Mouse (Mus musculus): Measurements from ENCODE around the gene Naa50.

Gene Naa50

DNA sequence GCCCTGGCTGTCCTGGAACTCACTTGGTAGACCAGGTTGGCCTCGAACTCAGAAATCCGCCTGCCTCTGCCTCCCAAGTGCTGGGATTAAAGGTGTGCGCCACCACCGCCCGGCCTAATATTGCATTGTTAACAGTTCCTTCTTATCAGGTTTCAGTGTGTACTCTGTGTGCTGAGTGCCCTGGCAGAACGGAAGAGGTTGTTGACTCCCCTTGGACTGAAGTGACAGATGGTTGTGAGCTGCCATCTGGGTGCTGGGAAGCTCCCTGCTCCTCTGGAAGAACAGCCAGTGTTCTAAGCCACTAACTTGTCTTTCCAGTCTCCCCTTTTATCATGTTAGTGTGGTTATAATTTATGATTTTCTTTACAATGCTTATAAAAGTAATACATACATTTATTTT, 64.7 kb downstream of the Naa50 start:
- DNase-seq = no peak

DNA sequence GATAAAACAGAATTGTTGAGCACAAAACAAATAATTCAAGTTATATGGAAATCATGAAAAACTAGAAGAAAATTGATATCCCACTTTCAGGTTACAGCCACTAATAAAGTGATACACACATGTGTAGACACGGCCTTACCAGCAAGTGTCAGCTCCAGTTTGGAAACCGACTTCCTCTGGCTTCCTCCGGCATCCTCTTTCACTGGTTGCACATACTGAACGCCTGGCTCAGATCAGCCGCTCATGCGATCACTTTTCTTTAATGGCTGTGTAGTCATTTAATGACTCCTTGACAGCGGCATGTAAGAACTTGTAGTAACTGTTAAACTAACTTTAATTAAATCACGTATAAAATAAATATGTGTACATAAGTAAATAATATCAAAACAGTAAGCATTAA, 66.3 kb downstream of the Naa50 start:
- no peak for DNase-seq

DNA sequence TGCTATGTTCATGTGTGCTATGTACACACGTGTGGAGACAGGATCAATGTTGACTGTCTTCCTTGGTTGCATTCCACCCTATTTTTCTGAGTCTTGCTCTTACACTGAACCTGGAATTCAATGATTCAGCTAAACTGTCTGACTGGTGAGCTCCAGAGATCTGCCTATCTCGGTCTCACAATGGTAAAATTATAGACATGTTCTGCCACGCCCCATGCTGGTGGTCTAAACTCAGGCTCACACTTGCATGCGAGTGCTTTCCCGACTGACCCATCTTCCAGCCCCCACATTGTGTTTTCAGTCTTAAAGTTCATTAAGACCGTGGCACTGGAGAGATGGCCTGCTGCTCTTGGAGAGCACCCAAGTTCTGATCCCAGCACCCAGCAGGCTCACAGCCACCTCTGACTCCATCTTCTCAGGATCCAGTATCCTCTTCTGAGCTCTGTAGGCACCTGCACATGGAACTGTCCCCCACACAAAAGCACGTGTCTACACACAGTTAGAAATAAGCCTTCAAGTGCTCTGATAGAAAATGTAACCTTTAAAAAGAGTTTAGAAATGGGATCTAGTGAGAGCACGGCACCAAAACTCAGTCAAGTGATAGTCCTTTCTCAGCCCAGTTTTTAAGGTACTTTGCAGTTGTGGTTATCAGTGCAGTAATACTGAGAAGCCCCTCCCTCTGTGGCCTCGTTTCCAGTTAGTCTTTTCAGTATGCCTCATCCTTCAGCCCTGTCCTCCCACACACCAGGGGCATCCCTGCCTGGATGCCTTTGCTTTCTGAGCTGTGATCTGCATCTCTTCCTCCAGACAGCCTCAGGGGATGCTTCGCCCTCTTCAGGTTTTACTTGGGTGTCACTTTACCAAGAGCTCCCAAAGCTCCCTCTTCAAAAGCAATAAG, 70.8 kb downstream of the Naa50 start:
- DNase-seq = no peak

DNA sequence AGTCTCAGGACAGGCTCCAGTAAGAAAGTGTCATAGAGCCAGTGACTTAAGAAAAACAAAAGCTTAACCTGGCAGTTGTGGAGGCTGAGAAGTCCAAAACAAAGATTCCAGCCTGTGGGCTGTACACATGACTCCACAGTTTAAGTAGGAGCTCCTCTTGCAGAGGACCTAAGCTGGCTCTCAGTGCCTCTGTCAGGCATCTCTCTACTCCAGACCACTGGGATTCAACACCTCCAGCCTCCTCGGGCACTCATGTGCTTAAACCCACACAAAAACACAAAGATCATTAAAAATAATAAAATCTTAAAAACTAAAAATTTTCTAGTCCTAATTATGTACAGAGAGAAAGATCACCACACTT, 71.4 kb downstream of the Naa50 start:
- DNase-seq = no peak

DNA sequence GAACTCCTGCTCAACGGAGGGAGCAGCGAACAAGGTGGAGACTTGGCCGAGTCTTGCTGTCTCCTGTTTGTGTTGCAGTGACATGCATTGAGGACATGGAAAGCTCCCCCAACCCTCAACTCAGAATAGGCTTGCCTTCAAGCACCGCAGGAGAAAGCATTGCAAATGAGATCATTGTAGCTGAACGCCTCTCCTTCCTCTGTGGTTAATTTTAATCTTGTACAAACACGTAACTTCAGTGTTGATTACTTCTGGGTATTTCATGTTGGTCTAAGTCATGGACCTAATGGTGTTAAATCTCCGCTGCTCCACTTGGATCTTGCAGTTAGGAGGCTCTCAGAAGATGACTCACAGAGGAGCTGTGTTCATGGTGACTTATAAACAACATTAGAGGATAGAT, 73.1 kb downstream of the Naa50 start:
- no peak for DNase-seq

All from thymus, postnatal 36 days (tissue).